Mouse (Mus musculus): Measurements from ENCODE around the gene Ryr1. TPM values are rescaled to one million over a fixed set of nuclear protein-coding genes. Genes with fewer than 3 reads are reported as not detected.

Gene Ryr1
- polyA plus RNA-seq, 1 experiment, result 0.05 TPM

DNA sequence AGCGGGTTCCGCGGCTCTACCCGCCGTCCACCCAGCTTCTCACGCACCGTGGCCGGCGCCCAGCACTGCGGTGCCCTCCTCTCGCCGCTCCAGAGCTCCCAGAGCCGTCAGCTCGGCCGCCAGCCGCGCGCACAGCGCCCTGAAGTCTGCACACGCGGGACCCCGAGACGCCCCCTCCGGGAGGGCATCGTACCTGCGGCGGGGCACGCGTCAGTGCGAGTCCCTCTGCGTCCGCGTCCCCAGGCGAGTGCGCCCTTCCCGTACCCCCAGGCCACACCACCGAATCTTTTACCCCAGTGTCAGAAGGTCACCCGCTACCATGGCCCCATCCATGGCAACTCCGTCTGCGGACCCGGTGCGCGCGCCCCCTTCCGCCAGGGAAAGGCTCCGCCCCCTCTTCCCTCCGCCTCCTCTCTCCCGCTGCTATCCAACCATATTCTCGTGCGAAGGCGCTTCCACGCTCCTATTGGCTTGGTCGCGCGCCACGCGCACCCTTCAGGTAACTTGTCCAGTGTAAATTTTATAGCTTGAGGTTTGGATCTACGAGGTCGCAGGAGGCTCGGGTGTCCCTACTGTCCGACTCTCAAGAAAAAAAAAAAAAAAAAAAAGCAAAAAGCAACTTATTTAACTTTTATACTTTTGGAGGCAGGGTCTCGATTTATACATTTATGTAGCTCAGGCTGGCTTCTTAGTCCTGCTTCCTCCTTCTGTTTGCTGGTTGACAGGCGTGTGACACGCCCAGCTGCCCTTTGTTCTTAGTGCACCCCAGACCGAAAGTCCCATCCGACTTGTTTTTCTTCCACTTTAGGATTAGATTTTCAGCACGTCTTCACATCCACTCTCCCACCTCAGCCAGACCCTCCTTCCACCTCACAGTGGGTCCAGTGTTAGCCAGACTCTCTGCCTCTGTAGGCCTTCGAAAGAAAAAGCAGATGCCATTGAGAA lies 31.1 kb upstream of the Ryr1 start, which contains the start of gene Fam98c:
Fam98c (minus strand) TSS at position 397 of the 945 bp plus-strand sequence.
- WGBS, result 1% methylated on average over 68 of the region's 68 CpGs
- Histone ChIP-seq H3K36me3 (ENCODE audit: control insufficient read depth, insufficient read depth, low read length) (peaks cover 13% of the 10 kb centered on the region), H3K27ac (ENCODE audit: insufficient read depth, low read depth, low read length) (peak within 1 kb of the TSS; percentile 97), H3K4me1 (ENCODE audit: control insufficient read depth, insufficient read depth, insufficient read length, low read length) (peaks cover 7% of the 10 kb centered on the region; the same call in 1 of the 2 replicates), H3K27me3 (ENCODE audit: control insufficient read depth, insufficient read depth, low read length) (no peaks in the 10 kb centered on the region), H3K4me3 (ENCODE audit: low read depth, low read length) (peak within 1 kb of the TSS; percentile 74)
- TF ChIP-seq CTCF (IDR thresholded peaks at IDR 0.05; ENCODE audit: extremely low read depth, insufficient read length, insufficient replicate concordance, low read depth, low read length), result 0 out of 2 replicates have a peak, but pooled peaks have one; percentile 11
- TF ChIP-seq POLR2A (IDR thresholded peaks at IDR 0.05; ENCODE audit: low read depth, low read length), result peak; percentile 49

DNA sequence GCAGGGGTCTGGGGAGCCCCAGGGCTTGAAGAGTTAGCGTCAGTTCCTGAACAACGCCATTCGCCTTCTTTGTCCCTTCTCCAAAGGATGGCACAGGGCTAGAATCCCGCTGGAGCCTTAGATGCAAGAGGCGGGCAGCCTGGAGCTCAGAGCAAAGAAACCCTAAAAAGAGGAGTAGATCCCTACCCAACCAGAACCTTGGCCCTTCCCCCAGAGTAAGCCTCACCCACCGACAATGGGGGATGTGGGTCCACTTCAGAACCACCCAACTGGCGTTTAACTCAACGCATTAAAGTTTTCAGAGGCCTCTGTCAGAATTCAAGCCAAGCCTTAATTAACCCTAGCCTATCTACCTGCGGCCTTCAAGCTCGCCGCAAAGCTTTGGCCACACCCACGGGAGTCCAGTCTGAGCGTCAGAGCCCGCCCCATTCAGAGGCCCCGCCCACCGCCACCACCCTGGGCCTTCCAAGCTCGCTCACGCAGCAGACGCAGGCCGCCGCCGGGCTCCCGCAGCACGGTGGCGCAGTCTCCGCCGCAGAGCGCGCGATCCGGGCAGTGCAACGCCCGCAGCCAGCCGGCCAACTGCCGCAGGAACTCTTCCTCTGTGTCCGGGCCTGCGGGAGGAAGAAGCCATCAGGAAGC lies 30.3 kb upstream of the Ryr1 start:
- Histone ChIP-seq H3K4me1 (ENCODE audit: control insufficient read depth, insufficient read depth, insufficient read length, low read length) (peaks cover 7% of the 10 kb centered on the region; the same call in 1 of the 2 replicates), H3K4me3 (ENCODE audit: low read depth, low read length) (peak overlapping the region; percentile 74), H3K36me3 (ENCODE audit: control insufficient read depth, insufficient read depth, low read length) (peaks cover 13% of the 10 kb centered on the region), H3K27me3 (ENCODE audit: control insufficient read depth, insufficient read depth, low read length) (no peaks in the 10 kb centered on the region), H3K27ac (ENCODE audit: insufficient read depth, low read depth, low read length) (peak overlapping the region; percentile 91)
- 9% methylated on average over 37 of the region's 37 CpGs for WGBS
- TF ChIP-seq CTCF (IDR thresholded peaks at IDR 0.05; ENCODE audit: extremely low read depth, insufficient read length, insufficient replicate concordance, low read depth, low read length) (no peak), POLR2A (IDR thresholded peaks at IDR 0.05; ENCODE audit: low read depth, low read length) (peak; percentile 93)

DNA sequence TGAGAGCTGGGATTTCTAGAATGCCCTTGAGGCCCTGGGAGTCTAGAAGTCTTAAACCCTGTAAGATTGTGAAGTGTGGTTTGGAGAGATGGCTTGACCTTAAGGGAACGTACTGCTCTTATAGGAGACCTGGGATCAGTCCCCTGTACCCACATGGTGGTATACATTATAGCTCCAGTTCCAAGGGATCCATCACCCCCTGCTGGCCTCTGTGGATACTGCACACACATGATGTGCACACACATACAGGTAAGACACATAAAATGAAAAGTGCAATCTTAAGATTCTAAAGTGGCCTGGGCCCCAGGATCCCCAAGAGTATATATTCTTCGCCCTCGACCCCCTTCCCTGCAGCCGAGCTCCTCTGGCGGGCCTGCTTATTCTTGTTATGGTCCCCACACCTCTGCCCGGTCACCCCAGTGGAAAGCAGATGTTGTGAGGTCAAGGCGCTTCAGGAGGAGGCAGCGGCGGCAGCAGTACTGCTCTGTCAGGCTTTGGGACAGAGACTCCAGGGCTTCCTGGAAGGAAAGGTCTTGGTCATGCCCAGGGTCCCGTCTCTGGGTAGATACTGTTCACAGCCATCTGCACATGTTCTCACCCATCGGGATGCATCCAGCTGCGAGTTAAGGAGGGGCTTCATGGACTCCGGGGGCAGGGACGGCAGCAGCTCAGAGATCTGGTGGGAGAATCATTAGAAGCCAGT lies 29.2 kb upstream of the Ryr1 start:
- H3K4me3 ChIP-seq (ENCODE audit: low read depth, low read length), result no peak overlapping the region
- no peak overlapping the region for H3K27ac ChIP-seq (ENCODE audit: insufficient read depth, low read depth, low read length)
- WGBS, result 97% methylated on average over 14 of the region's 14 CpGs
- no peaks in the 10 kb centered on the region for H3K27me3 ChIP-seq (ENCODE audit: control insufficient read depth, insufficient read depth, low read length)
- peaks cover 13% of the 10 kb centered on the region for H3K36me3 ChIP-seq (ENCODE audit: control insufficient read depth, insufficient read depth, low read length)
- TF ChIP-seq POLR2A (IDR thresholded peaks at IDR 0.05; ENCODE audit: low read depth, low read length) (no peak), CTCF (IDR thresholded peaks at IDR 0.05; ENCODE audit: extremely low read depth, insufficient read length, insufficient replicate concordance, low read depth, low read length) (no peak)
- H3K4me1 ChIP-seq (ENCODE audit: control insufficient read depth, insufficient read depth, insufficient read length, low read length), result peaks cover 7% of the 10 kb centered on the region

DNA sequence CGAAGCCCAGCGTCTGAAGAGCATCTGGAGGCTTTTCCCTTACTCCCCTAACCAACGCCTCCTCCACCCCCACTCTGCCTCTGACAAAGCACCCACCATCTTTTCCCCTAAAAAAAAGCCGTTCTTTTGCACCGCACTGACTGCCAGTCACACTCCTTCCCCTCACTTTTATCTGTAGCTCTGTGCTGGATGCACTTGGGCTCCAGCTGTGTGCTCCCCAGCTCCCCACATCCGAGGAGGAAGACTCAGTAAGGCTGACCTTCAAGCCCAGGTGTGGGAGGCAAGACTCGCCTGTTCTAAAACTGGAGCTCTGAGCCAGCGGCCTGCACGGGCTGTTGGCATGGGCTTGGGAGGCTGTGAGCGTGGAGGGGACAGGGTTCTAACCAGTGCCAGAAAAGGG lies 26.5 kb upstream of the Ryr1 start:
- H3K27me3 ChIP-seq (ENCODE audit: control insufficient read depth, insufficient read depth, low read length), result no peaks in the 10 kb centered on the region
- H3K27ac ChIP-seq (ENCODE audit: insufficient read depth, low read depth, low read length), result no peak overlapping the region
- TF ChIP-seq CTCF (IDR thresholded peaks at IDR 0.05; ENCODE audit: extremely low read depth, insufficient read length, insufficient replicate concordance, low read depth, low read length) (no peak), POLR2A (IDR thresholded peaks at IDR 0.05; ENCODE audit: low read depth, low read length) (no peak)
- no peak overlapping the region for H3K4me3 ChIP-seq (ENCODE audit: low read depth, low read length)
- H3K36me3 ChIP-seq (ENCODE audit: control insufficient read depth, insufficient read depth, low read length), result peaks cover 13% of the 10 kb centered on the region
- H3K4me1 ChIP-seq (ENCODE audit: control insufficient read depth, insufficient read depth, insufficient read length, low read length), result peaks cover 21% of the 10 kb centered on the region
- WGBS, result 68% methylated on average over 10 of the region's 10 CpGs

DNA sequence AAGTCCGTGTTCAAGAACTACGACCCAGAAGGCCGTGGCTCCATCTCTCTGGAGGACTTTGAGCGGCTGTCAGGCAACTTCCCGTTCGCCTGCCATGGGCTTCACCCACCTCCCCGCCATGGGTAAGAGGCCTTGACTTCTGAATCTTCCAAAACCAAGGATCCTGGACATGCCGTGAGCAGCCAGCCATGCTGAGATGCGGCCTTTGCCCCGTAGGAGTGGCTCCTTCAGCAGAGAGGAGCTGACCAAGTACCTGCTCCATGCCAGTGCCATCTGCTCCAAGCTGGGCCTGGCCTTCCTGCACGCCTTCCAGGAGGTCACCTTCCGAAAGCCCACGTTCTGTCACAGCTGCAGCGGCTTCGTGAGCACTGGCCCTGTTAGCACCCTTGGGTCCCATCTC lies 23.8 kb upstream of the Ryr1 start:
- 71% methylated on average over 15 of the region's 15 CpGs for WGBS
- no peak overlapping the region for H3K4me3 ChIP-seq (ENCODE audit: low read depth, low read length)

DNA sequence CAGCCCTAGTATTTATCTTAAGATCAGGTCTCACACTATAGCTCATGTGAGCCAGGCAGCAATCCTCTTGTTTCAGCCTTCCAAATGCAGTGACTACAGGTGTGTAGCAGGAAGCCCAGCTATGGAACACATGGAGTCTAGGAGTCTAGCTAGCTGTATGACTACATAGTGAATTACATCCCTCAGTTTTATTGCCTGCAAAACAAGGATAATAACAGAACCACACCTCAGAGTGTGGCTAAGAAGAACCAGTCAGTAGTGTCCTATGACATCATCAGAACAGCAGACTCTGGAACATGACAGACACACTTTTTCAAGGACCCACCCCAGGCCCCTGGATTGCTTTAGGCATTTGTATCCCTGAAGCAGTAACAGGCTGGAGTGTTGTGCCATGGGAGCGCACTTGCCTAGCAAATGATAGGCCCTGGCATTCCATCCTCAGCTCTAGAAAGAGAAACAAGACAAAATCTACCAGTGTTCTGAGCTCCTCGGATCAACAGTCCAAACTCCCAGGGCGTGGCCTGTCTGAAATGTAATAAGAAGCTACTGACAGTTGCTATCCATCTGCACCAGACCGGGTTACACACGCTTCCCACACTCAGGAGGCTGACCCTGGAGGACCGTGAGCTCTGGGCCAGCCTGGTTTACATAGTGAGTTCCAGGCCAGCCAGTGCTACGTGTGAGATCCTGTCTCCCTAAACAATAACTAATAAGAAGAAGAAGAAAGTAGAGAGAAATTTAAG lies 21.8 kb upstream of the Ryr1 start:
- no peak overlapping the region for H3K4me3 ChIP-seq (ENCODE audit: low read depth, low read length)
- no peaks in the 10 kb centered on the region for H3K27me3 ChIP-seq (ENCODE audit: control insufficient read depth, insufficient read depth, low read length)
- TF ChIP-seq POLR2A (IDR thresholded peaks at IDR 0.05; ENCODE audit: low read depth, low read length), result no peak
- no peak for TF ChIP-seq CTCF (IDR thresholded peaks at IDR 0.05; ENCODE audit: extremely low read depth, insufficient read length, insufficient replicate concordance, low read depth, low read length)
- H3K4me1 ChIP-seq (ENCODE audit: control insufficient read depth, insufficient read depth, insufficient read length, low read length), result peaks cover 20% of the 10 kb centered on the region
- H3K36me3 ChIP-seq (ENCODE audit: control insufficient read depth, insufficient read depth, low read length), result no peaks in the 10 kb centered on the region
- 38% methylated on average over 7 of the region's 7 CpGs for WGBS
- H3K27ac ChIP-seq (ENCODE audit: insufficient read depth, low read depth, low read length), result peak overlapping the region; percentile 79

More for the DNA sequence above, 23.8 kb upstream of the Ryr1 start:
- Histone ChIP-seq H3K36me3 (ENCODE audit: control insufficient read depth, insufficient read depth, low read length) (0 out of 2 replicates have a peak, but pooled peaks cover 1% of the 10 kb centered on the region), H3K27me3 (ENCODE audit: control insufficient read depth, insufficient read depth, low read length) (no peaks in the 10 kb centered on the region), H3K4me1 (ENCODE audit: control insufficient read depth, insufficient read depth, insufficient read length, low read length) (peaks cover 20% of the 10 kb centered on the region), H3K27ac (ENCODE audit: insufficient read depth, low read depth, low read length) (no peak overlapping the region)
- TF ChIP-seq CTCF (IDR thresholded peaks at IDR 0.05; ENCODE audit: extremely low read depth, insufficient read length, insufficient replicate concordance, low read depth, low read length) (no peak), POLR2A (IDR thresholded peaks at IDR 0.05; ENCODE audit: low read depth, low read length) (no peak)
